ENCODE assay signal across 10 mouse cellular contexts in the genomic region with DNA sequence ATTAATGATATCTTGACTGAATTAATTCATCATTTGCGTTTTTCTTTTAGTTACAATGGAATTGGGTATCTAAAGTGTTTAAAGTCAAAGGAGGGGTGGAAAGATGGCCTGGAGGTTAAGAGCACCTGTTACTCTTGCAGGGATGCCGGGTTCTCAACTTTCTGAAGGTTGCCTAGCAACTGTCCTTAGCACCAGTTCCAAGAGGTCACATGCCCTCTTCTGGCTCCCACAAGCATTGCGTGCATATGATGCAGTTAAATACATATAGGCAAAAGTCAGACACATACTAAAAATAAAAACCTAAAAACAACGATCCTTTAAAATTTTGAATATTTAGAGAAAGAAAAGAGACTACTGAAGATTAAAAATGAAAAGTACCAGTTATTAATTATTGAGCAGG. TPM values are rescaled to one million over a fixed set of nuclear protein-coding genes. Genes with fewer than 3 reads are reported as not detected.
A peak's percentile ranks its signal among the peaks of the same experiment; 100 is the strongest.
DNase-seq lines count a peak whose midpoint lies in the region; ATAC-seq and TF ChIP-seq lines count a peak whose summit lies in the region.
"Had no signal": no experiment of that assay in that cellular context is flagged by ENCODE, and none has a peak within 500 bp of the region (broad histone marks: within the 10 kb centered on the region; RNA-seq: fewer than 3 reads in every experiment).

No protein-coding gene starts in this region.

- WGBS in hindbrain, embryonic 11.5 days: 53% methylated on average over 4 of the region's 4 CpGs
- WGBS in hindbrain, embryonic 13.5 days: 48% methylated on average over 4 of the region's 4 CpGs
- 52% methylated on average over 4 of the region's 4 CpGs for WGBS in lung, postnatal 0 days

- in situ Hi-C loops in Patski (cut with MboI; ENCODE audit: low pct_unique_long_range_greater_than_20kb): no loop called here

- no peaks in the 10 kb centered on the region for H3K9me3 ChIP-seq in hindbrain, embryonic 11.5 days (ENCODE audit: control insufficient read depth, low read length)
- H3K9me3 ChIP-seq in hindbrain, embryonic 13.5 days: no peaks in the 10 kb centered on the region
- no peaks in the 10 kb centered on the region for H3K9me3 ChIP-seq in lung, postnatal 0 days (ENCODE audit: low read length)
- H3K9me3 ChIP-seq: embryonic facial prominence, embryonic 15.5 days; neural tube, embryonic 13.5 days had no signal

- no peak overlapping the region for H3K9ac ChIP-seq in hindbrain, embryonic 11.5 days (ENCODE audit: low read depth, low read length)
- H3K9ac ChIP-seq in hindbrain, embryonic 13.5 days: no peak overlapping the region
- H3K9ac ChIP-seq in lung, postnatal 0 days (replicated peaks; ENCODE audit: low read depth): no peak overlapping the region
- H3K9ac ChIP-seq: embryonic facial prominence, embryonic 15.5 days; neural tube, embryonic 13.5 days had no signal

- peak; percentile 64 for TF ChIP-seq CTCF in Patski (IDR thresholded peaks at IDR 0.05)
- peak; percentile 70 for TF ChIP-seq CTCF in lung, postnatal 0 days (IDR thresholded peaks at IDR 0.05)

- POLR2A ChIA-PET in Patski (lab: Charles Lee): no interaction called here

- no peaks in the 10 kb centered on the region for H3K36me3 ChIP-seq in hindbrain, embryonic 11.5 days (ENCODE audit: control insufficient read depth, insufficient read depth, low read length)
- peaks cover 15% of the 10 kb centered on the region for H3K36me3 ChIP-seq in hindbrain, embryonic 13.5 days
- H3K36me3 ChIP-seq in lung, postnatal 0 days (ENCODE audit: insufficient read depth, low read length): no peaks in the 10 kb centered on the region; the same call in 1 of the 2 replicates
- H3K36me3 ChIP-seq in splenic B cell, adult 2 months (ENCODE audit: control insufficient read depth, insufficient read depth, low read length, poor library complexity, severe bottlenecking): peaks cover 3% of the 10 kb centered on the region; the same call in 1 of the 2 replicates

- peak; percentile 59 for DNase-seq in hindbrain, embryonic 11.5 days (ENCODE audit: low spot score)
- DNase-seq in Patski (ENCODE audit: low read depth, low spot score): no peak
- peak; percentile 57 for DNase-seq in forelimb bud, embryonic 11.5 days (ENCODE audit: low read depth, low spot score)
- peak; percentile 81 for DNase-seq in lung, postnatal 0 days (ENCODE audit: low spot score)
- peak; percentile 78 for DNase-seq in splenic B cell, adult 2 months (ENCODE audit: low read depth, low spot score)
- DNase-seq in urinary bladder, adult 18-20 months (ENCODE audit: low spot score in 2 of 2): no peak

- CTCF ChIA-PET in Patski (lab: Charles Lee): interaction anchor here (1.9 kb wide), 1 partner anchor 16 kb away, joined by 4 read pairs; no protein-coding TSS in a partner anchor

- H3K4me1 ChIP-seq in hindbrain, embryonic 11.5 days (replicated peaks; ENCODE audit: control insufficient read depth, insufficient read depth, low read length): no peaks in the 10 kb centered on the region
- peaks cover 23% of the 10 kb centered on the region for H3K4me1 ChIP-seq in hindbrain, embryonic 13.5 days (replicated peaks)
- peaks cover 9% of the 10 kb centered on the region; the same call in 1 of the 2 replicates for H3K4me1 ChIP-seq in lung, postnatal 0 days (ENCODE audit: insufficient read depth, low read depth, low read length)
- H3K4me1 ChIP-seq: embryonic facial prominence, embryonic 15.5 days had no signal

- H3K27ac ChIP-seq in hindbrain, embryonic 11.5 days (ENCODE audit: low read depth, low read length): no peak overlapping the region
- H3K27ac ChIP-seq in hindbrain, embryonic 13.5 days: no peak overlapping the region
- no peak overlapping the region for H3K27ac ChIP-seq in lung, postnatal 0 days (ENCODE audit: low read length)
- H3K27ac ChIP-seq: embryonic facial prominence, embryonic 15.5 days; neural tube, embryonic 13.5 days had no signal

- H3K27me3 ChIP-seq in hindbrain, embryonic 11.5 days (ENCODE audit: control insufficient read depth, insufficient read depth, low read length): no peaks in the 10 kb centered on the region
- H3K27me3 ChIP-seq in hindbrain, embryonic 13.5 days: no peaks in the 10 kb centered on the region
- H3K27me3 ChIP-seq in Patski: no peaks in the 10 kb centered on the region
- no peaks in the 10 kb centered on the region for H3K27me3 ChIP-seq in lung, postnatal 0 days (replicated peaks; ENCODE audit: insufficient read depth, low read length)
- no peaks in the 10 kb centered on the region for H3K27me3 ChIP-seq in splenic B cell, adult 2 months (ENCODE audit: control insufficient read depth, insufficient read depth, low read length, poor library complexity, severe bottlenecking)
- H3K27me3 ChIP-seq: embryonic facial prominence, embryonic 15.5 days; neural tube, embryonic 13.5 days had no signal

- TF ChIP-seq EP300 in lung, postnatal 0 days (IDR thresholded peaks at IDR 0.05): no peak

- H3K4me3 ChIP-seq in hindbrain, embryonic 11.5 days (ENCODE audit: low read depth, low read length): no peak overlapping the region
- no peak overlapping the region for H3K4me3 ChIP-seq in hindbrain, embryonic 13.5 days
- H3K4me3 ChIP-seq in lung, postnatal 0 days (ENCODE audit: low read depth, low read length): no peak overlapping the region
- H3K4me3 ChIP-seq: embryonic facial prominence, embryonic 15.5 days; neural tube, embryonic 13.5 days had no signal

- no peak overlapping the region for H3K4me2 ChIP-seq in hindbrain, embryonic 11.5 days (replicated peaks; ENCODE audit: low read depth, low read length)
- H3K4me2 ChIP-seq in hindbrain, embryonic 13.5 days: no peak overlapping the region
- no peak overlapping the region for H3K4me2 ChIP-seq in lung, postnatal 0 days (replicated peaks; ENCODE audit: low read depth, low read length)
- H3K4me2 ChIP-seq: embryonic facial prominence, embryonic 15.5 days; neural tube, embryonic 13.5 days had no signal

- ATAC-seq in hindbrain, embryonic 11.5 days (ENCODE audit: low FRiP score): peak; percentile 60; the same call in 1 of the 2 replicates
- no peak for ATAC-seq in hindbrain, embryonic 13.5 days (ENCODE audit: low FRiP score)
- ATAC-seq in Patski: no peak
- ATAC-seq in lung, postnatal 0 days: 0 out of 2 replicates have a peak, but pooled peaks have one; percentile 48
- ATAC-seq in frontal cortex, adult (ENCODE audit: low TSS enrichment): no peak

RNA-seq across cellular contexts. Expression of gene Akirin2, which starts 10.2 kb away (rescaled TPM):
- polyA plus RNA-seq in hindbrain, embryonic 11.5 days (2014; fragmentation: Nextera tagmentation; extraction: Ambion mirVana): 104 and 114 TPM in 2 replicates
- 91.5 and 100 TPM in 2 replicates for polyA plus RNA-seq in hindbrain, embryonic 13.5 days (2015; fragmentation: Nextera tagmentation; extraction: Ambion mirVana)
- 51.0 TPM for polyA plus RNA-seq in Patski (2021)
- polyA plus RNA-seq in lung, postnatal 0 days (2015; fragmentation: Nextera tagmentation; extraction: Ambion mirVana): 45.5 and 46.2 TPM in 2 replicates

RNA-seq across cellular contexts. Expression of gene Orc3, which starts 53.8 kb away (rescaled TPM):
- polyA plus RNA-seq in hindbrain, embryonic 11.5 days (2014; fragmentation: Nextera tagmentation; extraction: Ambion mirVana): 119 and 127 TPM in 2 replicates
- polyA plus RNA-seq in hindbrain, embryonic 13.5 days (2015; fragmentation: Nextera tagmentation; extraction: Ambion mirVana): 89.2 and 90.9 TPM in 2 replicates
- polyA plus RNA-seq in Patski (2021): 30.3 TPM
- 40.9 and 42.4 TPM in 2 replicates for polyA plus RNA-seq in lung, postnatal 0 days (2015; fragmentation: Nextera tagmentation; extraction: Ambion mirVana)

RNA-seq across cellular contexts. Expression of gene Rars2, which starts 53.8 kb away (rescaled TPM):
- 69.4 and 74.1 TPM in 2 replicates for polyA plus RNA-seq in hindbrain, embryonic 11.5 days (2014; fragmentation: Nextera tagmentation; extraction: Ambion mirVana)
- 59.3 and 60.0 TPM in 2 replicates for polyA plus RNA-seq in hindbrain, embryonic 13.5 days (2015; fragmentation: Nextera tagmentation; extraction: Ambion mirVana)
- 23.6 TPM for polyA plus RNA-seq in Patski (2021)
- polyA plus RNA-seq in lung, postnatal 0 days (2015; fragmentation: Nextera tagmentation; extraction: Ambion mirVana): 31.9 and 33.8 TPM in 2 replicates

Comparison
In these comparisons a context has a peak if more than half of its experiments do, and no peak if none do; other contexts are left out.
1. ATAC-seq: peak in hindbrain, embryonic 11.5 days (single experiment) and lung, postnatal 0 days (single experiment); none in hindbrain, embryonic 13.5 days (single experiment), Patski (single experiment) and frontal cortex, adult (single experiment).
2. DNase-seq: peak in hindbrain, embryonic 11.5 days (single experiment), forelimb bud, embryonic 11.5 days (single experiment), lung, postnatal 0 days (single experiment) and splenic B cell, adult 2 months (single experiment); none in Patski (single experiment) and urinary bladder, adult 18-20 months (0 of 2).